Mouse (Mus musculus): ENCODE measurements around the gene Itpk1.

DNA sequence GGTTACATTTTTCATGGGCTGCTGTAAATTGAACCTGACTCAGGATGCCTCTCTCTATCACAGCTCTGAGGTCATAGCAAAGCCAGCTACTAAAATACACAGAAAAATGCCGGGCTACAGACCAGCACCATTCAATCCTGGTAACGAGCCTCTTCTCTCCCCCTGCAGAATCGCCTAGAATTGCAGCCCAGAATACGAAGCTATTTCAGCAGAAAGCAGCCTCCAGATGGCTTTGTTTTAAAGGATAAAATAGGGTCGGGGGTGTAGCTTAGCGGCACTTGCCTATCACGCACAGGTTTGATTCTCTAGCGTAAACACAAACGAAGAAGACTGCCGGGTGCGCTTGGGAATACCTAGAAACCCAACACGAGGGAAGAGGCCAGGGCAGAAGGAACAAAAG is 4.3 kb downstream of the Itpk1 start:
- TF ChIP-seq POLR2A (IDR thresholded peaks at IDR 0.05; ENCODE audit: insufficient read depth, low read depth, low read length) (no peak), CTCF (IDR thresholded peaks at IDR 0.05) (no peak), EP300 (IDR thresholded peaks at IDR 0.05; ENCODE audit: insufficient read depth, low read depth, low read length) (no peak)
